Mouse (Mus musculus) midbrain, embryonic 13.5 days (tissue): ENCODE measurements around the gene Gcgr. TPM values are rescaled to one million over a fixed set of nuclear protein-coding genes. Genes with fewer than 3 reads are reported as not detected.
"Not testable (repeated sequence)": the region's sequence is repeated elsewhere in the genome, so short reads cannot be mapped to it uniquely, and the experiment has no call there.

Source experiments
- ATAC-seq: fragments of 200-750 bp; cut with Nextera tagmentation; 2 replicates; pipeline ENCODE4 v1.8.0; 2017; ENCODE audit warnings: mild to moderate bottlenecking, moderate TSS enrichment, moderate library complexity
- H3K27ac ChIP-seq: fragments of 300-500 bp; sonication (generic); 2 replicates; pipeline ENCODE4 v1.5.1; 2015; ENCODE audit warnings: inconsistent platforms, mild to moderate bottlenecking, moderate library complexity
- H3K27me3 ChIP-seq: fragments of 300-500 bp; sonication (generic); 2 replicates; pipeline ENCODE4 v1.6.1; 2015; ENCODE audit warnings: mild to moderate bottlenecking, inconsistent platforms
- H3K36me3 ChIP-seq: fragments of 300-500 bp; sonication (generic); 2 replicates; pipeline ENCODE4 v1.6.1; 2015; ENCODE audit warnings: mild to moderate bottlenecking, inconsistent platforms
- H3K4me1 ChIP-seq: fragments of 300-500 bp; sonication (generic); replicated peaks from 2 replicates; pipeline ENCODE4 v1.6.1; 2015; ENCODE audit warnings: inconsistent platforms
- H3K4me2 ChIP-seq: fragments of 300-500 bp; sonication (generic); replicated peaks from 2 replicates; pipeline ENCODE4 v1.6.1; 2015; ENCODE audit warnings: moderate library complexity, mild to moderate bottlenecking, inconsistent platforms
- H3K4me3 ChIP-seq: fragments of 300-500 bp; sonication (generic); replicated peaks from 2 replicates; pipeline ENCODE4 v1.5.1; 2015; ENCODE audit warnings: mild to moderate bottlenecking, inconsistent platforms
- H3K9ac ChIP-seq: fragments of 300-500 bp; sonication (generic); replicated peaks from 2 replicates; pipeline ENCODE4 v1.6.1; 2015; ENCODE audit warnings: mild to moderate bottlenecking, inconsistent platforms
- H3K9me3 ChIP-seq: fragments of 300-500 bp; sonication (generic); 2 replicates; pipeline ENCODE4 v1.6.1; 2016; ENCODE audit warnings: mild to moderate bottlenecking, inconsistent platforms
- WGBS: fragments of 180-500 bp; shearing (Covaris S2); methylation state at CpG from one replicate; pipeline ENCODE4 v1.1.7; 2015; 5-methylcytosine and 5-hydroxymethylcytosine counted together
- polyA plus RNA-seq: library from polyadenylated mRNA; unstranded; fragments of >200 nt; fragmentation: Nextera tagmentation; extraction: Ambion mirVana; gene quantifications from 2 replicates; pipeline ENCODE4 v1.2.1, GENCODE M21; 2015

Gene Gcgr
- polyA plus RNA-seq, 1 experiment from 2014 or later: 0.20 TPM

- H3K9me3 ChIP-seq: not testable (repeated sequence)
- peaks cover 52% of the 10 kb centered on the region for H3K36me3 ChIP-seq
- WGBS: 91% methylated on average over 6 of the region's 6 CpGs
These were observed 28.3 kb downstream of the Gcgr start for GRCm38 (mm10) chr11:120558843-120559242.

GRCm38 (mm10) chr11:120560952-120561728, 30.6 kb downstream of the Gcgr start:
- no peaks in the 10 kb centered on the region for H3K9me3 ChIP-seq
- H3K27me3 ChIP-seq: no peaks in the 10 kb centered on the region
- WGBS: 96% methylated on average over 13 of the region's 13 CpGs
- H3K4me2 ChIP-seq: no peak overlapping the region
- H3K4me1 ChIP-seq: no peaks in the 10 kb centered on the region
- peaks cover 74% of the 10 kb centered on the region for H3K36me3 ChIP-seq
- ATAC-seq: no peak
- H3K4me3 ChIP-seq: no peak overlapping the region
- H3K27ac ChIP-seq: no peak overlapping the region
- H3K9ac ChIP-seq: no peak overlapping the region

More at GRCm38 (mm10) chr11:120558843-120559242, 28.3 kb downstream of the Gcgr start:
- H3K27ac ChIP-seq, H3K4me3 ChIP-seq, H3K4me1 ChIP-seq, H3K9ac ChIP-seq, H3K4me2 ChIP-seq, H3K27me3 ChIP-seq, ATAC-seq: not testable (repeated sequence)

- H3K4me1 ChIP-seq: no peaks in the 10 kb centered on the region
- WGBS: 97% methylated on average over 13 of the region's 13 CpGs
- H3K27me3 ChIP-seq: no peaks in the 10 kb centered on the region
- H3K36me3 ChIP-seq: peaks cover 92% of the 10 kb centered on the region
- H3K4me3 ChIP-seq: no peak overlapping the region
- H3K9me3 ChIP-seq: no peaks in the 10 kb centered on the region
- ATAC-seq: no peak
- H3K4me2 ChIP-seq: no peak overlapping the region
- H3K27ac ChIP-seq: no peak overlapping the region
- H3K9ac ChIP-seq: no peak overlapping the region
These were observed 32.5 kb downstream of the Gcgr start for GRCm38 (mm10) chr11:120562949-120563348.

GRCm38 (mm10) chr11:120565114-120565513, 34.6 kb downstream of the Gcgr start:
- no peak overlapping the region for H3K4me2 ChIP-seq
- 90% methylated on average over 9 of the region's 9 CpGs for WGBS
- H3K4me1 ChIP-seq: no peaks in the 10 kb centered on the region
- no peak for ATAC-seq
- H3K4me3 ChIP-seq: no peak overlapping the region
- no peak overlapping the region for H3K27ac ChIP-seq
- H3K9me3 ChIP-seq: no peaks in the 10 kb centered on the region
- H3K27me3 ChIP-seq: no peaks in the 10 kb centered on the region
- H3K36me3 ChIP-seq: peaks cover 95% of the 10 kb centered on the region
- H3K9ac ChIP-seq: no peak overlapping the region

- ATAC-seq: no peak
- WGBS: 95% methylated on average over 6 of the region's 6 CpGs
These were observed 37.8 kb downstream of the Gcgr start for GRCm38 (mm10) chr11:120568324-120568723.

GRCm38 (mm10) chr11:120571122-120571521, 40.6 kb downstream of the Gcgr start:
- no peaks in the 10 kb centered on the region for H3K27me3 ChIP-seq
- ATAC-seq: no peak
- H3K4me1 ChIP-seq: peaks cover 28% of the 10 kb centered on the region
- peak overlapping the region; percentile 90 for H3K4me3 ChIP-seq
- H3K9me3 ChIP-seq: no peaks in the 10 kb centered on the region
- no peak overlapping the region for H3K27ac ChIP-seq
- peak overlapping the region; percentile 83 for H3K9ac ChIP-seq
- H3K36me3 ChIP-seq: peaks cover 50% of the 10 kb centered on the region
- 89% methylated on average over 3 of the region's 3 CpGs for WGBS
- peak overlapping the region; percentile 91 for H3K4me2 ChIP-seq

More at GRCm38 (mm10) chr11:120568324-120568723, 37.8 kb downstream of the Gcgr start:
- Histone ChIP-seq H3K4me1 (peaks cover 14% of the 10 kb centered on the region), H3K4me2 (no peak overlapping the region), H3K9ac (no peak overlapping the region), H3K27ac (no peak overlapping the region), H3K4me3 (no peak overlapping the region), H3K36me3 (peaks cover 78% of the 10 kb centered on the region), H3K9me3 (no peaks in the 10 kb centered on the region), H3K27me3 (no peaks in the 10 kb centered on the region)

- H3K36me3 ChIP-seq: peaks cover 43% of the 10 kb centered on the region
- peak overlapping the region; percentile 91 for H3K4me2 ChIP-seq
- H3K4me1 ChIP-seq: peaks cover 28% of the 10 kb centered on the region
- no peak for ATAC-seq
- H3K9me3 ChIP-seq: no peaks in the 10 kb centered on the region
- 17% methylated on average over 11 of the region's 11 CpGs for WGBS
- no peaks in the 10 kb centered on the region for H3K27me3 ChIP-seq
- peak overlapping the region; percentile 83 for H3K9ac ChIP-seq
- peak overlapping the region; percentile 90 for H3K4me3 ChIP-seq
- peak overlapping the region; percentile 88; the same call in 1 of the 2 replicates for H3K27ac ChIP-seq
These were observed 41.4 kb downstream of the Gcgr start for GRCm38 (mm10) chr11:120571754-120572416.

- H3K4me2 ChIP-seq: peak overlapping the region; percentile 91
- peak overlapping the region; percentile 83 for H3K9ac ChIP-seq
- under 1% methylated on average over 22 of the region's 24 CpGs for WGBS
- peak overlapping the region; percentile 88 for H3K27ac ChIP-seq
- peak; percentile 53 for ATAC-seq
- H3K27me3 ChIP-seq: no peaks in the 10 kb centered on the region
- H3K9me3 ChIP-seq: no peaks in the 10 kb centered on the region
- H3K36me3 ChIP-seq: peaks cover 42% of the 10 kb centered on the region
- H3K4me1 ChIP-seq: peaks cover 28% of the 10 kb centered on the region
- H3K4me3 ChIP-seq: peak overlapping the region; percentile 90
These were observed 41.9 kb downstream of the Gcgr start for GRCm38 (mm10) chr11:120572417-120572751.

GRCm38 (mm10) chr11:120572752-120573584, 42.5 kb downstream of the Gcgr start, which contains the start of gene P4hb:
TSS of gene P4hb (minus strand) at chr11:120573253.
- peak; percentile 98 for ATAC-seq
- Histone ChIP-seq H3K4me1 (peaks cover 28% of the 10 kb centered on the region), H3K9me3 (no peaks in the 10 kb centered on the region), H3K9ac (peak within 1 kb of the TSS; percentile 83), H3K4me2 (peak within 1 kb of the TSS; percentile 91), H3K36me3 (peaks cover 42% of the 10 kb centered on the region), H3K27me3 (no peaks in the 10 kb centered on the region), H3K4me3 (peak within 1 kb of the TSS; percentile 90), H3K27ac (peak within 1 kb of the TSS; percentile 88)
- under 1% methylated on average over 93 of the region's 94 CpGs for WGBS

GRCm38 (mm10) chr11:120573585-120574277, 43.2 kb downstream of the Gcgr start:
- Histone ChIP-seq H3K27ac (peak overlapping the region; percentile 88), H3K9ac (peak overlapping the region; percentile 74), H3K4me2 (peak overlapping the region; percentile 85), H3K36me3 (peaks cover 42% of the 10 kb centered on the region), H3K4me1 (peaks cover 31% of the 10 kb centered on the region), H3K9me3 (no peaks in the 10 kb centered on the region), H3K4me3 (peak overlapping the region; percentile 90), H3K27me3 (no peaks in the 10 kb centered on the region)
- under 1% methylated on average over 23 of the region's 23 CpGs for WGBS
- ATAC-seq: no peak; the same call in 1 of the 2 replicates

GRCm38 (mm10) chr11:120574278-120574600, 43.7 kb downstream of the Gcgr start:
- H3K9ac ChIP-seq: peak overlapping the region; percentile 74
- H3K4me1 ChIP-seq: peaks cover 36% of the 10 kb centered on the region
- no peak for ATAC-seq
- peak overlapping the region; percentile 90 for H3K4me3 ChIP-seq
- H3K27me3 ChIP-seq: no peaks in the 10 kb centered on the region
- 47% methylated on average over 5 of the region's 5 CpGs for WGBS
- H3K36me3 ChIP-seq: peaks cover 43% of the 10 kb centered on the region
- H3K4me2 ChIP-seq: peak overlapping the region; percentile 85
- no peak overlapping the region for H3K27ac ChIP-seq
- H3K9me3 ChIP-seq: no peaks in the 10 kb centered on the region
